Mouse (Mus musculus): ENCODE measurements around the gene Tnfrsf13c. TPM values are rescaled to one million over a fixed set of nuclear protein-coding genes. Genes with fewer than 3 reads are reported as not detected.

Tnfrsf13c gene
- total and polyA plus RNA-seq, 3 experiments, result 204 to 287 (median 257) TPM

DNA sequence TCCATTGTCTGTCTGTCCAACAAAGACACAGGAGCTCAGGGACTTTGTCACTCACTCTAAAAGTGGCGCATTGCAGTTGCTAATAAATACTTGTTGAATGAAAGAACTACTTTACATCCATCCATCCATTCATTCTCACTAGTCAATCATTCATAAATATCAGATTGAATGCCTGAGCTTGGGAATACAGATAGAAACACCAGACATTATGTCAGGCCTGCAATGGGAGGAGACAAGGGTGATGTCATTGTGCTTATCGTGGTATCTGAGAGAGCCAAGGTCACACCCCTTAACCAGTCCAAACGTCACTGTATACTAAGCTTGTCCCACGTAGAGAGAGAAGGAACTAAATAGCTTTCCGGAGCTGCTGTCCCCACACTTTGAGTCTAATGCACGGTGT, 27.9 kb upstream of the Tnfrsf13c start, which contains the start of gene 1500009C09Rik:
Gene 1500009C09Rik (plus strand): TSS at position 301 of the 400 bp plus-strand sequence.
- Histone ChIP-seq H3K79me2 (replicated peaks; ENCODE audit: control insufficient read depth, extremely low read depth, insufficient read depth, poor library complexity, severe bottlenecking) (no peaks in the 10 kb centered on the region), H3K9me3 (replicated peaks; ENCODE audit: low read length) (peaks cover 9% of the 10 kb centered on the region), H3K4me3 (replicated peaks in 1 of 3; ENCODE audit: low read depth in 2 of 3, low read length in 2 of 3, poor library complexity in 1 of 3) (no peak within 1 kb of the TSS), H3K9ac (ENCODE audit: insufficient read depth, low read depth) (no peak within 1 kb of the TSS), H3K4me2 (ENCODE audit: insufficient read depth, low read depth, poor library complexity, severe bottlenecking) (no peak within 1 kb of the TSS), H3K4me1 (ENCODE audit: control insufficient read depth in 1 of 2, insufficient read depth in 2 of 2) (peaks cover 8 to 14% of the 10 kb centered on the region in 2 experiments), H3K36me3 (replicated peaks in 1 of 2; ENCODE audit: control insufficient read depth in 1 of 2, insufficient read depth in 1 of 2, low read length in 1 of 2) (no peaks in the 10 kb centered on the region), H3K27me3 (replicated peaks) (peaks cover 34% of the 10 kb centered on the region), H3K27ac (ENCODE audit: insufficient read depth, low read depth) (no peak within 1 kb of the TSS)
- no peak for TF ChIP-seq MEF2A (IDR thresholded peaks at IDR 0.05; ENCODE audit: borderline replicate concordance, low read depth, low read length)
- TF ChIP-seq NRF1 (IDR thresholded peaks at IDR 0.05; ENCODE audit: low read depth, low read length), result no peak
- no peak for TF ChIP-seq MAZ (IDR thresholded peaks at IDR 0.05; ENCODE audit: low read depth, low read length)
- in situ Hi-C loops (cut with MboI; ENCODE audit: low pct_ligation_motif_present, low pct_unique_long_range_greater_than_20kb, low sequenced_read_pairs) (loop anchor here (25.0 kb wide), 1 partner anchor 835 kb away; the partner anchor contains the start of gene Serhl), dilution Hi-C loops (cut with MboI; ENCODE audit: extremely low pct_ligation_motif_present, extremely low pct_unique_long_range_greater_than_20kb, low sequenced_read_pairs) (no loop called here)
- DNase-seq (ENCODE audit: extremely low read depth), result no peak

DNA sequence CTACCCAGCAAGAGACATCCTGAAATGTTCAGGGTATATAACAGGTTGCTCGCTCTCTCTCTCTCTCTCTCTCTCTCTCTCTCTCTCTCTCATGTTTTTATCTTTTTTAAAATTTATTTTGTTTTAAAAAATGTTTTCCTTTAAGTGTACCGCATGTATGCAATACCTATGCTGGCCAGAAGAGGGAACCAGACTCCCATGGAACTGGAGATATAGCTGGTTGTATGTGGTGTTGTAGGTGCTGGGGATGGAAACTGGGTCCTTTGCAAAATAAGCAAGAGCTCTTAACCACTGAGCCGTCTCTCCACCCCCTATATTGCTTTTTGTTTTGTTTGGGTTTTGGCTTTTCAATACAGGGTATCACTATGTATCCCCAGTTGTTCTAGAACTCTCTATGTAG, 27.4 kb upstream of the Tnfrsf13c start:
- no peak for DNase-seq (ENCODE audit: extremely low read depth)
- peak; percentile 14 to 47; a peak in 3 of 4 replicates for TF ChIP-seq CTCF (conservative IDR thresholded peaks at IDR 0.05 in 1 of 2, IDR thresholded peaks at IDR 0.05 in 1 of 2; ENCODE audit: low read depth in 2 of 2, low read length in 2 of 2)
- TF ChIP-seq NELFE (IDR thresholded peaks at IDR 0.05; ENCODE audit: low read depth, low read length), result no peak
- peak; percentile 7 for TF ChIP-seq RAD21 (IDR thresholded peaks at IDR 0.05; ENCODE audit: low read depth, low read length)
- Histone ChIP-seq H3K4me1 (ENCODE audit: control insufficient read depth in 1 of 2, insufficient read depth in 2 of 2) (peaks cover 8 to 14% of the 10 kb centered on the region in 2 experiments), H3K27me3 (replicated peaks) (peaks cover 29% of the 10 kb centered on the region), H3K4me3 (replicated peaks in 1 of 3; ENCODE audit: low read depth in 2 of 3, low read length in 2 of 3, poor library complexity in 1 of 3) (no peak overlapping the region), H3K36me3 (replicated peaks in 1 of 2; ENCODE audit: control insufficient read depth in 1 of 2, insufficient read depth in 1 of 2, low read length in 1 of 2) (no peaks in the 10 kb centered on the region), H3K4me2 (ENCODE audit: insufficient read depth, low read depth, poor library complexity, severe bottlenecking) (no peak overlapping the region), H3K79me2 (replicated peaks; ENCODE audit: control insufficient read depth, extremely low read depth, insufficient read depth, poor library complexity, severe bottlenecking) (no peaks in the 10 kb centered on the region), H3K9ac (ENCODE audit: insufficient read depth, low read depth) (no peak overlapping the region), H3K27ac (ENCODE audit: insufficient read depth, low read depth) (no peak overlapping the region), H3K9me3 (replicated peaks; ENCODE audit: low read length) (peaks cover 9% of the 10 kb centered on the region)
- dilution Hi-C loops (cut with MboI; ENCODE audit: extremely low pct_ligation_motif_present, extremely low pct_unique_long_range_greater_than_20kb, low sequenced_read_pairs), result no loop called here
- in situ Hi-C loops (cut with MboI; ENCODE audit: low pct_ligation_motif_present, low pct_unique_long_range_greater_than_20kb, low sequenced_read_pairs), result loop anchor here (25.0 kb wide), 1 partner anchor 836 kb away; the partner anchor contains the start of gene Serhl

- H3K27ac ChIP-seq (ENCODE audit: insufficient read depth, low read depth), result no peak overlapping the region
- H3K9me3 ChIP-seq (replicated peaks; ENCODE audit: low read length), result peaks cover 7% of the 10 kb centered on the region
- peaks cover 4% of the 10 kb centered on the region; the same call in 1 of the 2 replicates for H3K79me2 ChIP-seq (replicated peaks; ENCODE audit: control insufficient read depth, extremely low read depth, insufficient read depth, poor library complexity, severe bottlenecking)
- peaks cover 2 to 13% of the 10 kb centered on the region in 2 experiments for H3K4me1 ChIP-seq (ENCODE audit: control insufficient read depth in 1 of 2, insufficient read depth in 2 of 2)
- in situ Hi-C loops (cut with MboI; ENCODE audit: low pct_ligation_motif_present, low pct_unique_long_range_greater_than_20kb, low sequenced_read_pairs) (loop anchor here (10.0 kb wide), 1 partner anchor 182 kb away; the partner anchor contains the start of gene Mei1), dilution Hi-C loops (cut with MboI; ENCODE audit: extremely low pct_ligation_motif_present, extremely low pct_unique_long_range_greater_than_20kb, low sequenced_read_pairs) (no loop called here)
- H3K4me3 ChIP-seq (replicated peaks in 1 of 3; ENCODE audit: low read depth in 2 of 3, low read length in 2 of 3, poor library complexity in 1 of 3), result no peak overlapping the region
- H3K9ac ChIP-seq (ENCODE audit: insufficient read depth, low read depth), result no peak overlapping the region
- no peaks in the 10 kb centered on the region for H3K27me3 ChIP-seq (replicated peaks)
- H3K36me3 ChIP-seq (replicated peaks in 1 of 2; ENCODE audit: control insufficient read depth in 1 of 2, insufficient read depth in 1 of 2, low read length in 1 of 2), result peaks cover 0 to 2% of the 10 kb centered on the region in 2 experiments
- no peak overlapping the region for H3K4me2 ChIP-seq (ENCODE audit: insufficient read depth, low read depth, poor library complexity, severe bottlenecking)
- no peak for DNase-seq (ENCODE audit: extremely low read depth)
- TF ChIP-seq E2F4 (IDR thresholded peaks at IDR 0.05; ENCODE audit: insufficient replicate concordance, low read depth, low read length) (no peak), ZC3H11A (IDR thresholded peaks at IDR 0.05; ENCODE audit: low read depth, low read length) (no peak), NELFE (IDR thresholded peaks at IDR 0.05; ENCODE audit: low read depth, low read length) (no peak), ZNF384 (IDR thresholded peaks at IDR 0.05; ENCODE audit: low read depth, low read length) (no peak), MYC (IDR thresholded peaks at IDR 0.05; ENCODE audit: low read depth, low read length) (no peak), HCFC1 (IDR thresholded peaks at IDR 0.05; ENCODE audit: low read depth, low read length) (no peak), TBP (conservative IDR thresholded peaks at IDR 0.05; ENCODE audit: low read depth, low read length) (no peak), USF2 (conservative IDR thresholded peaks at IDR 0.05; ENCODE audit: low read depth, low read length) (no peak)
These were observed 23.1 kb upstream of the Tnfrsf13c start for GRCm38 (mm10) chr15:82247131-82247776.

Measured in CH12.LX (cell line).